Mouse (Mus musculus) kidney, adult 2 months (tissue): ENCODE data around the gene Mrpl52.

Source experiments
- CTCF ChIP-seq: fragments of 200-500 bp; conservative IDR thresholded peaks from 2 replicates; pipeline ENCODE4 v1.5.1; 2011; ENCODE audit warnings: low read depth, mild to moderate bottlenecking, control low read depth, low read length, moderate library complexity, mixed read lengths; ENCODE audit not compliant: insufficient read depth, insufficient read length
- POLR2A ChIP-seq: fragments of 200-500 bp; IDR thresholded peaks from one replicate; pipeline ENCODE4 v1.6.1; 2011; ENCODE audit warnings: low read depth, low read length, control low read depth

DNA sequence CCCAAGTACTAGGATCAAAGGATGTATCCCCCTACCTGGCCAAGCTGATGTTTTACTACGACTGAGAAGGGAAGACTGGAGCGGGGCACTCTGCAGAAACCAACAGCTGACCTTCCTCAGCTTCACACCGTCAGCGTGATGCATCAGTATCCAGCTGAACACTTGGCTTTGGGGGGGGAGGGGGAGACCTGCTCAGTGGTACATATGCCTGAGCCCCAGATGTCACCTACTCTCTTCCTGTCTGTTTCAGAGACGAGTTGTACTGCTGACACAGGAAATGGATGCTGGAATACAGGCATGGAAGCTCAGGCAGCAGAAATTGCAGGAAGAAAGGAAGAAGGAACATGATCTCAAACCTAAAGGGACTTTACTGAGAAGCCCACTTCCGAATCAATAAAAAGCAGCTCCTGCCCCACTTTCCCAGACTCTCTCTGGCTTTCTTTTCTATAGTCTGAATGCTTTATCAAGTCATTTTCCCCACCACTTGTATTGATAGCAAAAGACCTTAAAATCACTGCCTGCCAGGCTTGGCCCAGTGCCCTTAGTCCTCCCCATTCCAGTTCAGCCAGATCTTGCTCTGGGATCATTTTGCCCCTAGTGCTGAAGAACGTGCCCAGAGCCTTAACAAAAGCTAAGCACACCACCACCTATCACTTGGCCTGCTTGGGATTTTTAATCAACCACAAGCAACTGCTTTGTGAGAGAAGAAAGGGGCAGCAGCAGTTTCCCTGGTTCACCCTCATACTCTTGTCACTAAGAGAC, 2.8 kb downstream of the Mrpl52 start:
- TF ChIP-seq CTCF (no peak), POLR2A (no peak)
